Mouse (Mus musculus) spleen, adult 12 weeks (tissue): ENCODE measurements around the gene Vmn1r235.
"Not testable (repeated sequence)": the region's sequence is repeated elsewhere in the genome, so short reads cannot be mapped to it uniquely, and the experiment has no call there.

ENCODE experiments used
- DNase-seq: peaks from one replicate; pipeline ENCODE4 v3.0.0; 2022; ENCODE audit warnings: low spot score

Gene Vmn1r235

GRCm38 (mm10) chr17:21256111-21256510, at the start of gene Vmn1r235:
Gene Vmn1r235, plus strand, starts transcription at chr17:21256411.
- no peak for DNase-seq

GRCm38 (mm10) chr17:21211081-21211480, 45.1 kb upstream of the Vmn1r235 start:
- DNase-seq = not testable (repeated sequence)

GRCm38 (mm10) chr17:21225787-21226186, 30.4 kb upstream of the Vmn1r235 start, which contains the start of gene Vmn1r234:
Gene Vmn1r234, plus strand, starts transcription at chr17:21226087.
- no peak for DNase-seq

GRCm38 (mm10) chr17:21231654-21232053, 24.6 kb upstream of the Vmn1r235 start:
- DNase-seq = peak; percentile 16

GRCm38 (mm10) chr17:21272103-21272502, 15.9 kb downstream of the Vmn1r235 start:
- DNase-seq = no peak

GRCm38 (mm10) chr17:21282642-21283041, 26.4 kb downstream of the Vmn1r235 start, which contains the start of gene Vmn1r236:
Gene Vmn1r236, plus strand, starts transcription at chr17:21282942.
- no peak for DNase-seq

- DNase-seq = no peak
These were observed 28.2 kb downstream of the Vmn1r235 start for GRCm38 (mm10) chr17:21284395-21284794.

- DNase-seq = no peak
These were observed 33.5 kb downstream of the Vmn1r235 start for GRCm38 (mm10) chr17:21289695-21290094.

- DNase-seq = no peak
These were observed 55.4 kb downstream of the Vmn1r235 start, which contains the start of gene Vmn1r237 for GRCm38 (mm10) chr17:21311565-21311964. Gene Vmn1r237, plus strand, starts transcription at chr17:21311865.
